Mouse (Mus musculus) stomach, embryonic 16.5 days (tissue): ENCODE measurements around the gene Sae1. TPM values are rescaled to one million over a fixed set of nuclear protein-coding genes. Genes with fewer than 3 reads are reported as not detected.

Source experiments
- ATAC-seq: fragments of 200-750 bp; cut with Nextera tagmentation; 2 replicates; pipeline ENCODE4 v1.8.0; 2017; ENCODE audit warnings: moderate number of reproducible peaks, moderate TSS enrichment; ENCODE audit not compliant: insufficient read depth, low FRiP score
- H3K27ac ChIP-seq: fragments of 300-500 bp; sonication (generic); 2 replicates; pipeline ENCODE4 v1.5.1; 2014; ENCODE audit warnings: low read length
- H3K27me3 ChIP-seq: fragments of 300-500 bp; sonication (generic); 2 replicates; pipeline ENCODE4 v1.6.1; 2014; ENCODE audit warnings: low read length, control low read depth, mixed read lengths; ENCODE audit not compliant: control insufficient read depth, insufficient read depth
- H3K36me3 ChIP-seq: fragments of 300-500 bp; sonication (generic); 2 replicates; pipeline ENCODE4 v1.6.1; 2014; ENCODE audit warnings: low read length; ENCODE audit not compliant: control insufficient read depth, insufficient read depth
- H3K4me1 ChIP-seq: fragments of 300-500 bp; sonication (generic); 2 replicates; pipeline ENCODE4 v1.6.1; 2014; ENCODE audit warnings: low read length, control low read depth, mixed read lengths; ENCODE audit not compliant: control insufficient read depth, insufficient read depth
- H3K4me2 ChIP-seq: fragments of 300-500 bp; sonication (generic); 2 replicates; pipeline ENCODE4 v1.6.1; 2014; ENCODE audit warnings: low read depth, low read length, mixed read lengths
- H3K4me3 ChIP-seq: fragments of 300-500 bp; sonication (generic); replicated peaks from 2 replicates; pipeline ENCODE4 v1.5.1; 2014; ENCODE audit warnings: mild to moderate bottlenecking, low read length
- H3K9ac ChIP-seq: fragments of 300-500 bp; sonication (generic); 2 replicates; pipeline ENCODE4 v1.6.1; 2014; ENCODE audit warnings: low read length
- H3K9me3 ChIP-seq: fragments of 300-500 bp; sonication (generic); replicated peaks from 2 replicates; pipeline ENCODE4 v1.6.1; 2016; ENCODE audit warnings: low read length, control low read depth; ENCODE audit not compliant: control insufficient read depth
- WGBS: fragments of 180-500 bp; shearing (Covaris S2); extraction: QIAGEN DNeasy Blood & Tissue Kit; methylation state at CpG from one replicate; pipeline ENCODE4 v1.1.7; 2014; 5-methylcytosine and 5-hydroxymethylcytosine counted together
- polyA plus RNA-seq: library from polyadenylated mRNA; unstranded; fragments of >200 nt; fragmentation: Nextera tagmentation; extraction: Ambion mirVana; gene quantifications from 2 replicates; pipeline ENCODE4 v1.2.1, GENCODE M21; 2015

The Sae1 gene
- polyA plus RNA-seq, 1 experiment from 2014 or later, result 256 TPM

DNA sequence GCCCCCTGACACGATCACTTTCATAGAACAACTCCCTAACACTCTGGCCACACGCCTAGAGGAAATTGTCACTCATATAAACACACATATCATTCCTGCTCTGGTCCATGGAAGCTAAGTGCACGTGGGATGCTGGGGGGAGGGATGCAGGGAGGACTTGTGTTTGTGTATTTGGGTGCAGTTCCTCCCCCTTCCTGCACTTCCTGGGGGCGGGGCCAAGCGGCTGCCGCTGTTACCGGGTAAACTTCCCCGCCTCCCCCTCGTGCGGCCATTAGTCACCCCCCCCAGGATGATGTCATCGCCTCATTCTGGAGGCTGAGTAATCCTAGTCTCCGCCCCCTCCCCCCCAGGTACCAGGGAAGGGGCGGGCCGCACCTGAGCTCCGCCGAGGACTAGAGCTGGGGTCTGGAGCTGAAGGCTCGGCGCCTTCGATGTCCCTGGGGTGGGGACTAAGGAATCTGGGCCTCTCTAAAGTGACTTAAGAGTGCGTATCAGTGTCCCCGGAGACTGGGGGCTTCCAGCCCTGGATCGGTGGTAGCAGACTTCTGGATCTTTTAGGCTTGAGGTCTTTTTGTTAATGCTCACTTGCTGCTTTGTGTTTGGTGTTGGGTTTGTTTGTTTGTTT, 90.7 kb downstream of the Sae1 start:
- no peaks in the 10 kb centered on the region for H3K27me3 ChIP-seq
- H3K4me1 ChIP-seq, result peaks cover 24% of the 10 kb centered on the region
- H3K27ac ChIP-seq, result peak overlapping the region; percentile 77
- H3K9me3 ChIP-seq, result no peaks in the 10 kb centered on the region
- H3K9ac ChIP-seq, result peak overlapping the region; percentile 68
- peak overlapping the region; percentile 39 for H3K4me3 ChIP-seq
- WGBS, result under 1% methylated on average over 22 of the region's 22 CpGs
- H3K4me2 ChIP-seq, result peak overlapping the region; percentile 70
- peak; percentile 27 for ATAC-seq
- H3K36me3 ChIP-seq, result no peaks in the 10 kb centered on the region

DNA sequence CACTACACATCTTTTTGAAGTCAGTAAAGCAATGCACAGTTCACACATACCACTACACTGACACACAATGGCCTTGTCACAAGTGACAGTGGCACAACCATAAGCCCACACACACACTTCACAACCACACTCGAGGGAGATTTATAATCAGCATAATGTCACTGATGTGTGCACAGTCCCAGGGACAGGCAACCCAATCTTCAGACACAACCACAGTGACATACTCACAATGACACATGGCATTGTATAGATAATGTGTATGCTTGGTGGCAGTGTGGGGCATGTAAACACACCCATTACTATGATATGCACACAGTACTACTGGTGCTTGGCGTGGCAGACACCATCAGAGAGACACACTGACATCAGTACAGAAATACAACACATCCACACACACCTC, 91.5 kb downstream of the Sae1 start:
- Histone ChIP-seq H3K27me3 (no peaks in the 10 kb centered on the region), H3K36me3 (no peaks in the 10 kb centered on the region), H3K4me3 (no peak overlapping the region), H3K4me1 (peaks cover 24% of the 10 kb centered on the region), H3K4me2 (peak overlapping the region; percentile 93; the same call in 1 of the 2 replicates), H3K9me3 (no peaks in the 10 kb centered on the region), H3K27ac (peak overlapping the region; percentile 77), H3K9ac (peak overlapping the region; percentile 34; the same call in 1 of the 2 replicates)
- ATAC-seq, result no peak; the same call in 1 of the 2 replicates
- whole genome bisulfite sequencing, result 36% methylated on average over 2 of the region's 2 CpGs

DNA sequence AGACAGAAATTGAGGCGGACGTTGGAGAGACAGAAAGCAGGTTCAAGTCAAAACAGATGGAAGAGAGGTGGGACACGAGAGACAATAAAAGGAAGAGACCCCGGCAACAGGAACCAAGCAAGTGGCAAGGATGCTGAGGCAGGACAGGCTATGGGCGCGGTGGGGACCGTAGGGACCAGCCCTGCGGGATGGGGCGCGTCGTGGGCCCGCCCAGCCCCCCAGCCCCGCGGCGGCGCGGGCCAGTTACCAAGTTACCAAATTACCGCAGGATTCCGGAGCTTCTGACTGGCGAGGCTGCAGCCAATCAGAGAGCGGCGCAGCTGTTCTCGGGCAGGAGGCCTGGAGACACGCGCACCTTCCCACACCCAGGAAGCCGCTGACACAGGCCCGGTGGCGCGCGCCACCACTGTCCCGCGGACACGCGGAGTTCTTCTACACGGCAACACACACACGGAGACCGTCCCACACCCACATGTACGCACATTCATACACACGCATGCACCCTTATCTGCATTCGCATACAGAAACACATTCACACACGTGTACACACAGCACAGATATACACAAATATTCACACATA, 92.2 kb downstream of the Sae1 start:
- peak; percentile 75 for ATAC-seq
- H3K4me1 ChIP-seq, result peaks cover 24% of the 10 kb centered on the region
- no peaks in the 10 kb centered on the region for H3K9me3 ChIP-seq
- H3K27ac ChIP-seq, result peak overlapping the region; percentile 93
- under 1% methylated on average over 41 of the region's 41 CpGs for WGBS
- peak overlapping the region; percentile 74 for H3K9ac ChIP-seq
- no peaks in the 10 kb centered on the region for H3K36me3 ChIP-seq
- H3K27me3 ChIP-seq, result no peaks in the 10 kb centered on the region
- peak overlapping the region; percentile 65 for H3K4me3 ChIP-seq
- peak overlapping the region; percentile 93 for H3K4me2 ChIP-seq

DNA sequence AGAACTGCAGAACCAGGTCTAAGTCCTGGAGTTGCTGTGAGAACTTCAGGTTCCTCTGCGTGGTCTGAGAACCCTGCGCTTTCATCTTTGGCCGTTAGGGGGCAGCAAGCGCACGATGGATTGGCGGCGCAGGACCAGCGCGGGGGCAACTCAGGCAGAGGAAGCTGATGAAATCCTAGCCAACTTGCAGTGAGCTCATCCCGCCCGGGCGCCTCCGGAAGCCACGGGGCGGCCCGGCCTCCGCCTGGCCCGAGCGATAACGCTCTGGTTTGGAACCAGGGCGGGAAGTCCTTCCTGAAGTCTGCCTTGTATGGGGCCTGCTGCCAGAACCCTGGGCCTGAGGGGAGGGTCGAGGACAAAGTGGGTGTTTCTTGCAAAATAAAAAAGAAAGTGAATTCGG, 92.8 kb downstream of the Sae1 start:
- Histone ChIP-seq H3K4me1 (peaks cover 20% of the 10 kb centered on the region), H3K27ac (peak overlapping the region; percentile 93), H3K9ac (peak overlapping the region; percentile 74), H3K36me3 (no peaks in the 10 kb centered on the region), H3K4me2 (peak overlapping the region; percentile 93), H3K27me3 (no peaks in the 10 kb centered on the region), H3K9me3 (no peaks in the 10 kb centered on the region), H3K4me3 (peak overlapping the region; percentile 65)
- peak; percentile 87 for ATAC-seq
- under 1% methylated on average over 23 of the region's 23 CpGs for WGBS

DNA sequence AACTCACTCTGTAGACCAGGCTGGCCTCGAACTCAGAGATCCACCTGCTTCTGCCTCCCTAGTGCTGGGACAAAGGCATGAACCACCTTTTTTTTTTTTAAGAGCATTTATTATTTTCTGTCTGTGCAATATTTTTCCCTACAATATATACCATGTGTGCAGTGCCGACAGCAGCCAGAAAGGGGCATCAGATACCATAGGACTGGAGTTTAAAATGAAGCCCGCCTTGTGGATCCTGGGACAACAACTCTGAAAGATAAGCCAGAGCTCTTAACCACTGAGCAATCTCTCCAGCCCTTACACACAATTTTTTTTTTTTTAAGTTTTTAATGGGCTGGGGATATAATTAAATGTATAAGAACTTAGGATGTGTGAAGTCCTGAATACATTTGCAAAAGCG, 93.3 kb downstream of the Sae1 start:
- no peaks in the 10 kb centered on the region for H3K27me3 ChIP-seq
- H3K36me3 ChIP-seq, result no peaks in the 10 kb centered on the region
- WGBS, result 24% methylated on average over 4 of the region's 4 CpGs
- H3K4me2 ChIP-seq, result peak overlapping the region; percentile 93
- ATAC-seq, result no peak
- H3K9ac ChIP-seq, result no peak overlapping the region
- peaks cover 18% of the 10 kb centered on the region for H3K4me1 ChIP-seq
- peak overlapping the region; percentile 65; the same call in 1 of the 2 replicates for H3K4me3 ChIP-seq
- no peaks in the 10 kb centered on the region for H3K9me3 ChIP-seq
- H3K27ac ChIP-seq, result no peak overlapping the region

DNA sequence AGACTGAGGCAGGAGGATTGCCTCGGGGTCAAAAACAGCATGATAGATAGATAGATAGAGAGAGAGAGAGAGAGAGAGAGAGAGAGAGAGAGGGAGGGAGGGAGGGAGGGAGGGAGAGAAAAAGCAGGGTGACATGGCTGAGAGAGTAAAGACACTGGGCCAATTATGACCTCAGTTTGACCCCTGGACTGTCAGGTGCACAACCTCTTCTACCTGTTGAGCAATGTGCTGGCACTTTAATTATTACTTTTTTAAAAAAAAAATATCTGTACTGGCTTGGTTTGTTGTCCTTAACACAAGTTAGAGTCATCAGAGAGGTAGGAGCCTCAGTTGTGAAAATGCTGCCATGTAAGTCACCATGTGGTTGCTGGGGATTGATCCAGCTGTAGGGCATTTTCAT, 99.8 kb downstream of the Sae1 start:
- Histone ChIP-seq H3K27me3 (no peaks in the 10 kb centered on the region), H3K4me3 (no peak overlapping the region), H3K36me3 (0 out of 2 replicates have a peak, but pooled peaks cover under 1% of the 10 kb centered on the region), H3K27ac (no peak overlapping the region), H3K9ac (no peak overlapping the region), H3K4me1 (peaks cover 7% of the 10 kb centered on the region; the same call in 1 of the 2 replicates), H3K9me3 (no peaks in the 10 kb centered on the region), H3K4me2 (no peak overlapping the region)
- no peak for ATAC-seq
- 58% methylated on average over 1 of the region's 1 CpGs for WGBS

DNA sequence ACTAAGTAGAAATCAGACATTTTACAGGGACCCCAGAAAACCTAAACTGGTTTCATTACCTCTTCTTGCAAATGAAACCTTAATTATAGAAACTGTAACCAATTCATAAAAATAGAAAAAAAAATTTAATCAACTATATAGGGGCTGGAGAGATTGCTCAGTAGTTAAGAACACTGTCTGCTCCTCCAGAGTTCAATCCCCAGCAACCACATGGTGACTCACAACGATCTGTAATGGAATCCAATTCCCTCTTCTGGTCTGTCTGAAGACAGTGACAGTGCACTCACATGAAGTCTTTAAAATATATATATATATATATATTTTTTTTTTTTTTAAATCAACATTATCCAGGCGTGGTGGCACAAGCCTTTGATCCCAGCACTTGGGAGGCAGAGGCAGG, 100.6 kb downstream of the Sae1 start:
- 77% methylated on average over 2 of the region's 2 CpGs for WGBS
- ATAC-seq, result no peak
- Histone ChIP-seq H3K27me3 (no peaks in the 10 kb centered on the region), H3K36me3 (peaks cover 6% of the 10 kb centered on the region; the same call in 1 of the 2 replicates), H3K4me3 (peak overlapping the region; percentile 80), H3K27ac (peak overlapping the region; percentile 99), H3K9me3 (no peaks in the 10 kb centered on the region), H3K4me1 (peaks cover 7% of the 10 kb centered on the region; the same call in 1 of the 2 replicates), H3K9ac (peak overlapping the region; percentile 91), H3K4me2 (peak overlapping the region; percentile 56)

DNA sequence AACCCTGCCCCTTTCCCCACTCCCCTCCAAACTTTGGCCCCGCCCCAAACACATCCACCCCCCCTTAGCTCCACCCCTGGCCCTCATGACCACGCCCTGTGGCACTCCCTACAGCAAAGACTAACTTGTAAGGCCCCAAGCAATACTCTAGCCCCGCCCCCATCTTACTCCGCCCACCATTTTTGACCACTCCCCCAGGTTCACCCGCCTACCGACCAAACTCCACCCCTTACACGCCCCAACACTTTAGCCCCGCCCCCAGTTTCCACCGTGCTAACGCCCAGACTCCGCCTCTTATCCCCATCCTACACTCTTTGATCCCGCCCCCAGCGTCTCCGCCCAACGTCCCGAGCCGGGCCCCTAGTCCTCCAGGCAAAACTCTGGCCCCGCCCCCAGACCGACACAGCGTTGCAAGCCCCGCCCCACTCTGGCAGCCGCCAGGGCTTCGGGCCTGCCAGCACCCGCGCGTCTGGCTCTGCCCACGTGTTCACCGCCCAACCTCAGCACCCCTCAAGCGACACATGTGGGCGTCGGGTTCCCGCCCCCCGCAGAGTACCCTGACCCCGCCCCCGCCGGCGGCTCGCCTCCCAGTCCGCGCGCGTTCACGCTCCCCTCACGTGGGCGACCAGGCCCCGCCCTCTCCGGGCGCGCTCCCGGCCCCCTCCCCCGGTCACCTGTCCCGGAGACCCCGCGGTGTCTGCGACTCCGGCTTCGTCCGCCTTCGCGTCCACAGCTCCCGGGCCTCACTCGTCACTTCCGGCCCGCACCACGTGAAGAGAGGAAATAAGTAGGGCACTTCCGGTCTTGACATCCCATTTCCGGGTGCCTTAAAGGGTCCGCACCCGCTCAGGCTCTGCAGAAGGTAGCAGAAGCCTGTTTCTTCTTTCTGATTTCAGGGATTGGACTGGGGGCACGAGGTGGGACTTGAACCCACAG, 101.3 kb downstream of the Sae1 start, which contains the start of gene Ccdc9:
Gene Ccdc9 (minus strand): TSS at position 770 of the 936 bp plus-strand sequence.
- H3K9ac ChIP-seq, result peak within 1 kb of the TSS; percentile 91
- H3K4me2 ChIP-seq, result peak within 1 kb of the TSS; percentile 56
- peak within 1 kb of the TSS; percentile 80 for H3K4me3 ChIP-seq
- peaks cover 7% of the 10 kb centered on the region; the same call in 1 of the 2 replicates for H3K4me1 ChIP-seq
- under 1% methylated on average over 65 of the region's 70 CpGs for WGBS
- H3K27ac ChIP-seq, result peak within 1 kb of the TSS; percentile 99
- peaks cover 6% of the 10 kb centered on the region; the same call in 1 of the 2 replicates for H3K36me3 ChIP-seq
- no peaks in the 10 kb centered on the region for H3K27me3 ChIP-seq
- peak; percentile 92 for ATAC-seq
- H3K9me3 ChIP-seq, result no peaks in the 10 kb centered on the region
